Mouse (Mus musculus): ENCODE data around the gene S1pr3. TPM values are rescaled to one million over a fixed set of nuclear protein-coding genes. Genes with fewer than 3 reads are reported as not detected.

The S1pr3 gene
- polyA plus RNA-seq, 1 experiment from 2014 or later: 23.4 TPM

GRCm38 (mm10) chr13:51423647-51424046 is 15.2 kb downstream of the S1pr3 start:
- no peak overlapping the region for H3K27ac ChIP-seq (ENCODE audit: low read length)
- H3K9ac ChIP-seq (ENCODE audit: low read length): no peak overlapping the region
- no peaks in the 10 kb centered on the region for H3K27me3 ChIP-seq (ENCODE audit: control insufficient read depth, insufficient read depth, low read length)
- H3K36me3 ChIP-seq (ENCODE audit: control insufficient read depth, insufficient read depth): peaks cover 6% of the 10 kb centered on the region
- no peak for ATAC-seq (replicated peaks; ENCODE audit: extremely low read depth, insufficient read depth, low FRiP score)
- WGBS: 62% methylated on average over 9 of the region's 9 CpGs
- H3K4me1 ChIP-seq (ENCODE audit: control insufficient read depth, insufficient read depth, low read length): peaks cover 3% of the 10 kb centered on the region; the same call in 1 of the 2 replicates
- H3K9me3 ChIP-seq (replicated peaks; ENCODE audit: control insufficient read depth, low read length): no peaks in the 10 kb centered on the region
- no peak overlapping the region for H3K4me2 ChIP-seq (ENCODE audit: low read depth, low read length)
- no peak overlapping the region for H3K4me3 ChIP-seq (ENCODE audit: low read length)

- H3K4me2 ChIP-seq (ENCODE audit: low read depth, low read length): peak overlapping the region; percentile 35; the same call in 1 of the 2 replicates
- H3K36me3 ChIP-seq (ENCODE audit: control insufficient read depth, insufficient read depth): no peaks in the 10 kb centered on the region; the same call in 1 of the 2 replicates
- no peak overlapping the region for H3K27ac ChIP-seq (ENCODE audit: low read length)
- H3K4me1 ChIP-seq (ENCODE audit: control insufficient read depth, insufficient read depth, low read length): no peaks in the 10 kb centered on the region; the same call in 1 of the 2 replicates
- H3K9ac ChIP-seq (ENCODE audit: low read length): no peak overlapping the region
- H3K27me3 ChIP-seq (ENCODE audit: control insufficient read depth, insufficient read depth, low read length): no peaks in the 10 kb centered on the region
- ATAC-seq (replicated peaks; ENCODE audit: extremely low read depth, insufficient read depth, low FRiP score): no peak
- no peaks in the 10 kb centered on the region for H3K9me3 ChIP-seq (replicated peaks; ENCODE audit: control insufficient read depth, low read length)
- WGBS: 8% methylated on average over 5 of the region's 5 CpGs
- H3K4me3 ChIP-seq (ENCODE audit: low read length): no peak overlapping the region; the same call in 1 of the 2 replicates
Observed at GRCm38 (mm10) chr13:51424647-51425046, 16.2 kb downstream of the S1pr3 start.

GRCm38 (mm10) chr13:51425662-51426443 is 17.4 kb downstream of the S1pr3 start:
- H3K4me1 ChIP-seq (ENCODE audit: control insufficient read depth, insufficient read depth, low read length): no peaks in the 10 kb centered on the region; the same call in 1 of the 2 replicates
- no peaks in the 10 kb centered on the region for H3K27me3 ChIP-seq (ENCODE audit: control insufficient read depth, insufficient read depth, low read length)
- H3K36me3 ChIP-seq (ENCODE audit: control insufficient read depth, insufficient read depth): no peaks in the 10 kb centered on the region; the same call in 1 of the 2 replicates
- 73% methylated on average over 4 of the region's 4 CpGs for WGBS
- H3K9me3 ChIP-seq (replicated peaks; ENCODE audit: control insufficient read depth, low read length): no peaks in the 10 kb centered on the region
- H3K4me2 ChIP-seq (ENCODE audit: low read depth, low read length): no peak overlapping the region
- no peak overlapping the region for H3K27ac ChIP-seq (ENCODE audit: low read length)
- H3K4me3 ChIP-seq (ENCODE audit: low read length): no peak overlapping the region
- ATAC-seq (replicated peaks; ENCODE audit: extremely low read depth, insufficient read depth, low FRiP score): no peak
- no peak overlapping the region for H3K9ac ChIP-seq (ENCODE audit: low read length)

- Histone ChIP-seq H3K9me3 (replicated peaks; ENCODE audit: control insufficient read depth, low read length) (no peaks in the 10 kb centered on the region), H3K27ac (ENCODE audit: low read length) (no peak overlapping the region), H3K4me2 (ENCODE audit: low read depth, low read length) (no peak overlapping the region), H3K4me1 (ENCODE audit: control insufficient read depth, insufficient read depth, low read length) (no peaks in the 10 kb centered on the region), H3K9ac (ENCODE audit: low read length) (no peak overlapping the region), H3K27me3 (ENCODE audit: control insufficient read depth, insufficient read depth, low read length) (no peaks in the 10 kb centered on the region), H3K4me3 (ENCODE audit: low read length) (no peak overlapping the region), H3K36me3 (ENCODE audit: control insufficient read depth, insufficient read depth) (no peaks in the 10 kb centered on the region)
- 49% methylated on average over 3 of the region's 3 CpGs for WGBS
- no peak for ATAC-seq (replicated peaks; ENCODE audit: extremely low read depth, insufficient read depth, low FRiP score)
Observed at GRCm38 (mm10) chr13:51433371-51433770, 24.9 kb downstream of the S1pr3 start.

- Histone ChIP-seq H3K9me3 (replicated peaks; ENCODE audit: control insufficient read depth, low read length) (no peaks in the 10 kb centered on the region), H3K27me3 (ENCODE audit: control insufficient read depth, insufficient read depth, low read length) (no peaks in the 10 kb centered on the region), H3K4me3 (ENCODE audit: low read length) (no peak overlapping the region), H3K36me3 (ENCODE audit: control insufficient read depth, insufficient read depth) (no peaks in the 10 kb centered on the region), H3K27ac (ENCODE audit: low read length) (no peak overlapping the region), H3K4me2 (ENCODE audit: low read depth, low read length) (no peak overlapping the region), H3K9ac (ENCODE audit: low read length) (no peak overlapping the region), H3K4me1 (ENCODE audit: control insufficient read depth, insufficient read depth, low read length) (no peaks in the 10 kb centered on the region)
- ATAC-seq (replicated peaks; ENCODE audit: extremely low read depth, insufficient read depth, low FRiP score): no peak
- 41% methylated on average over 2 of the region's 2 CpGs for WGBS
Observed at GRCm38 (mm10) chr13:51434460-51434859, 26.0 kb downstream of the S1pr3 start.

- 61% methylated on average over 2 of the region's 2 CpGs for WGBS
- H3K4me3 ChIP-seq (ENCODE audit: low read length): no peak overlapping the region
- no peaks in the 10 kb centered on the region for H3K9me3 ChIP-seq (replicated peaks; ENCODE audit: control insufficient read depth, low read length)
- H3K9ac ChIP-seq (ENCODE audit: low read length): no peak overlapping the region
- H3K27ac ChIP-seq (ENCODE audit: low read length): no peak overlapping the region
- H3K36me3 ChIP-seq (ENCODE audit: control insufficient read depth, insufficient read depth): no peaks in the 10 kb centered on the region
- ATAC-seq (replicated peaks; ENCODE audit: extremely low read depth, insufficient read depth, low FRiP score): no peak
- no peak overlapping the region for H3K4me2 ChIP-seq (ENCODE audit: low read depth, low read length)
- no peaks in the 10 kb centered on the region for H3K27me3 ChIP-seq (ENCODE audit: control insufficient read depth, insufficient read depth, low read length)
- H3K4me1 ChIP-seq (ENCODE audit: control insufficient read depth, insufficient read depth, low read length): no peaks in the 10 kb centered on the region
Observed at GRCm38 (mm10) chr13:51435146-51435545, 26.7 kb downstream of the S1pr3 start.

- H3K4me1 ChIP-seq (ENCODE audit: control insufficient read depth, insufficient read depth, low read length): no peaks in the 10 kb centered on the region
- no peak overlapping the region for H3K9ac ChIP-seq (ENCODE audit: low read length)
- no peaks in the 10 kb centered on the region for H3K27me3 ChIP-seq (ENCODE audit: control insufficient read depth, insufficient read depth, low read length)
- H3K4me3 ChIP-seq (ENCODE audit: low read length): no peak overlapping the region
- no peak for ATAC-seq (replicated peaks; ENCODE audit: extremely low read depth, insufficient read depth, low FRiP score)
- H3K4me2 ChIP-seq (ENCODE audit: low read depth, low read length): no peak overlapping the region
- H3K27ac ChIP-seq (ENCODE audit: low read length): no peak overlapping the region
- WGBS: 76% methylated on average over 14 of the region's 14 CpGs
- no peaks in the 10 kb centered on the region for H3K36me3 ChIP-seq (ENCODE audit: control insufficient read depth, insufficient read depth)
- H3K9me3 ChIP-seq (replicated peaks; ENCODE audit: control insufficient read depth, low read length): no peaks in the 10 kb centered on the region
Observed at GRCm38 (mm10) chr13:51437105-51438085, 29.0 kb downstream of the S1pr3 start.

GRCm38 (mm10) chr13:51442922-51443321 is 34.5 kb downstream of the S1pr3 start:
- H3K9me3 ChIP-seq (replicated peaks; ENCODE audit: control insufficient read depth, low read length): no peaks in the 10 kb centered on the region
- H3K4me2 ChIP-seq (ENCODE audit: low read depth, low read length): no peak overlapping the region
- H3K27ac ChIP-seq (ENCODE audit: low read length): no peak overlapping the region
- H3K27me3 ChIP-seq (ENCODE audit: control insufficient read depth, insufficient read depth, low read length): no peaks in the 10 kb centered on the region
- no peak overlapping the region for H3K4me3 ChIP-seq (ENCODE audit: low read length)
- 82% methylated on average over 8 of the region's 8 CpGs for WGBS
- ATAC-seq (replicated peaks; ENCODE audit: extremely low read depth, insufficient read depth, low FRiP score): no peak
- no peaks in the 10 kb centered on the region for H3K4me1 ChIP-seq (ENCODE audit: control insufficient read depth, insufficient read depth, low read length)
- no peak overlapping the region for H3K9ac ChIP-seq (ENCODE audit: low read length)
- H3K36me3 ChIP-seq (ENCODE audit: control insufficient read depth, insufficient read depth): no peaks in the 10 kb centered on the region

- Histone ChIP-seq H3K9ac (ENCODE audit: low read length) (no peak overlapping the region), H3K27me3 (ENCODE audit: control insufficient read depth, insufficient read depth, low read length) (no peaks in the 10 kb centered on the region), H3K4me3 (ENCODE audit: low read length) (no peak overlapping the region), H3K36me3 (ENCODE audit: control insufficient read depth, insufficient read depth) (no peaks in the 10 kb centered on the region), H3K9me3 (replicated peaks; ENCODE audit: control insufficient read depth, low read length) (no peaks in the 10 kb centered on the region), H3K27ac (ENCODE audit: low read length) (no peak overlapping the region), H3K4me2 (ENCODE audit: low read depth, low read length) (no peak overlapping the region), H3K4me1 (ENCODE audit: control insufficient read depth, insufficient read depth, low read length) (no peaks in the 10 kb centered on the region)
- WGBS: 50% methylated on average over 4 of the region's 4 CpGs
- ATAC-seq (replicated peaks; ENCODE audit: extremely low read depth, insufficient read depth, low FRiP score): no peak
Observed at GRCm38 (mm10) chr13:51446550-51446949, 38.1 kb downstream of the S1pr3 start.
